Mouse (Mus musculus): Measurements from ENCODE around the gene Pfdn5. TPM values are rescaled to one million over a fixed set of nuclear protein-coding genes. Genes with fewer than 3 reads are reported as not detected.

Gene Pfdn5
- polyA plus RNA-seq, 1 experiment, result 371 TPM

DNA sequence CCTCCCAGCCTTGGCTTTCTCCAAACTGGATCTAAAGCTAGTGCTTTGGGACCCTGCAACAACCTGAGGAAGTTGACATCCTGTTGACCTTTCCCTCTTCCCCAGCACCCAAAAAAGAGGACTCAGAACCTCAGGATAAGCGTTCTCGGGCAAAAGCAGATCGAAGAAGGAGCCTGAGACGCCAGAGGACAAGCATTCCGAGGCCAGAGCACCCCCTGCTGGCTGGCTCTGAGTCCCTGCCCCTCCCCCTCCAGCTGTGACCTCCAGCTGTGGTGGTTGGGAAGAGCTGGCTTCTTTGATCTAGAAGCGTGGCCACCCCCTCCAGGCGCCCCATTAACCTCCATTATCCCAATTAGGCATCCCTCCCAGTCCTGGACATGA is 51.2 kb downstream of the Pfdn5 start:
- Histone ChIP-seq H3K27ac (replicated peaks; ENCODE audit: low read depth, low read length) (peak overlapping the region; percentile 77), H3K4me3 (ENCODE audit: insufficient read depth, low read depth, low read length) (peak overlapping the region; percentile 76), H3K4me1 (ENCODE audit: control insufficient read depth, insufficient read depth, insufficient read length, low read length) (peaks cover 3% of the 10 kb centered on the region; the same call in 1 of the 2 replicates)

DNA sequence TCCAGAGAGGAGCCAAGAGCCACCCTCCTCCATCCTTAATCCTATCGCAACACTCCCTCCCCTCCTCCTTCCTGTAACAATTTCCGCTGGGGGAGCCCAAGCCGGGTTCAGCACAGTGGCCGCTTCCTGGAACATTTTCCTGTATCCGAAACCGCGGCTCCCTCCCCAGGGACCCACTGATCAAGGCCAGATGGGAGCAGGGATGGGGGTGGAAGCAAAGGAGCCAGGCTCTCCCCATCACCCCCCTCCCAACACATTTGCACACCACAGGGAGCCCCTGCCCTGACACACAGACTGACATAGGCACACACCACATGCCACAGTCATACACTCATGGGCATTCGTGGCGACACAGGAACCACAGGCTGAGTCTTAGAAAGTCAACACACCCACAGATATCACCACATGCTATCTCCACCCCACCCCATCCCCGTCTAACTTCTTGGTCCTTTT is 51.9 kb downstream of the Pfdn5 start:
- peaks cover 3% of the 10 kb centered on the region; the same call in 1 of the 2 replicates for H3K4me1 ChIP-seq (ENCODE audit: control insufficient read depth, insufficient read depth, insufficient read length, low read length)
- H3K4me3 ChIP-seq (ENCODE audit: insufficient read depth, low read depth, low read length), result peak overlapping the region; percentile 76; the same call in 1 of the 2 replicates
- H3K27ac ChIP-seq (replicated peaks; ENCODE audit: low read depth, low read length), result peak overlapping the region; percentile 92

Other genes with a start within 250 kb of the Pfdn5 start
- gene Tns2, start 225.7 kb upstream of the Pfdn5 start, polyA plus RNA-seq (2012; ENCODE audit: insufficient read depth, insufficient read length, missing spikeins), result 49.0 and 90.1 TPM in 2 replicates
- 8.6 and 12.8 TPM in 2 replicates for gene Spryd3, start 189.9 kb upstream of the Pfdn5 start, polyA plus RNA-seq (2012; ENCODE audit: insufficient read depth, insufficient read length, missing spikeins)
- 30.2 and 52.1 TPM in 2 replicates for gene Igfbp6, start 181.8 kb upstream of the Pfdn5 start, polyA plus RNA-seq (2012; ENCODE audit: insufficient read depth, insufficient read length, missing spikeins)
- gene Soat2, start 175.6 kb upstream of the Pfdn5 start, polyA plus RNA-seq (2012; ENCODE audit: insufficient read depth, insufficient read length, missing spikeins), result not detected in 2 replicates
- gene Zfp740, start 122.9 kb upstream of the Pfdn5 start, polyA plus RNA-seq (2012; ENCODE audit: insufficient read depth, insufficient read length, missing spikeins), result 15.9 and 18.0 TPM in 2 replicates
- 137 and 181 TPM in 2 replicates for gene Csad, start 121.4 kb upstream of the Pfdn5 start, polyA plus RNA-seq (2012; ENCODE audit: insufficient read depth, insufficient read length, missing spikeins)
- 2.0 and 4.6 TPM in 2 replicates for gene Itgb7, start 94.2 kb upstream of the Pfdn5 start, polyA plus RNA-seq (2012; ENCODE audit: insufficient read depth, insufficient read length, missing spikeins)
- gene Rarg, start 68.6 kb upstream of the Pfdn5 start, polyA plus RNA-seq (2012; ENCODE audit: insufficient read depth, insufficient read length, missing spikeins), result 10.3 and 12.1 TPM in 2 replicates
- not detected in 2 replicates for gene Gm9918, start 55.6 kb upstream of the Pfdn5 start, polyA plus RNA-seq (2012; ENCODE audit: insufficient read depth, insufficient read length, missing spikeins)
- gene Mfsd5, start 46.7 kb upstream of the Pfdn5 start, polyA plus RNA-seq (2012; ENCODE audit: insufficient read depth, insufficient read length, missing spikeins), result 17.0 and 20.0 TPM in 2 replicates
- gene Espl1, start 29.9 kb upstream of the Pfdn5 start, polyA plus RNA-seq (2012; ENCODE audit: insufficient read depth, insufficient read length, missing spikeins), result 1.5 TPM in 1 of 2 replicates, not detected in the other
- 29.4 and 35.9 TPM in 2 replicates for gene Myg1, start 5.6 kb downstream of the Pfdn5 start, polyA plus RNA-seq (2012; ENCODE audit: insufficient read depth, insufficient read length, missing spikeins)
- 13.2 and 20.7 TPM in 2 replicates for gene Aaas, start 24.7 kb downstream of the Pfdn5 start, polyA plus RNA-seq (2012; ENCODE audit: insufficient read depth, insufficient read length, missing spikeins)
- not detected in 2 replicates for gene Sp7, start 41.1 kb downstream of the Pfdn5 start, polyA plus RNA-seq (2012; ENCODE audit: insufficient read depth, insufficient read length, missing spikeins)
- 16.1 and 17.9 TPM in 2 replicates for gene Sp1, start 80.0 kb downstream of the Pfdn5 start, polyA plus RNA-seq (2012; ENCODE audit: insufficient read depth, insufficient read length, missing spikeins)
- gene Amhr2, start 119.3 kb downstream of the Pfdn5 start, polyA plus RNA-seq (2012; ENCODE audit: insufficient read depth, insufficient read length, missing spikeins), result 1.9 and 4.0 TPM in 2 replicates
- gene Prr13, start 132.9 kb downstream of the Pfdn5 start, polyA plus RNA-seq (2012; ENCODE audit: insufficient read depth, insufficient read length, missing spikeins), result 36.8 and 54.7 TPM in 2 replicates
- 331 and 338 TPM in 2 replicates for gene Pcbp2, start 144.4 kb downstream of the Pfdn5 start, polyA plus RNA-seq (2012; ENCODE audit: insufficient read depth, insufficient read length, missing spikeins)
- gene Gm10337, start 177.6 kb downstream of the Pfdn5 start, polyA plus RNA-seq (2012; ENCODE audit: insufficient read depth, insufficient read length, missing spikeins), result not detected in 2 replicates
- 1.9 and 2.1 TPM in 2 replicates for gene Map3k12, start 190.9 kb downstream of the Pfdn5 start, polyA plus RNA-seq (2012; ENCODE audit: insufficient read depth, insufficient read length, missing spikeins)
- gene Tarbp2, start 192.1 kb downstream of the Pfdn5 start, polyA plus RNA-seq (2012; ENCODE audit: insufficient read depth, insufficient read length, missing spikeins), result 21.2 and 23.6 TPM in 2 replicates
- gene Npff, start 198.8 kb downstream of the Pfdn5 start, polyA plus RNA-seq (2012; ENCODE audit: insufficient read depth, insufficient read length, missing spikeins), result 1.2 TPM in 1 of 2 replicates, not detected in the other

Data from brown adipose tissue, adult 24 weeks (tissue).